8 mouse cellular contexts compared by ENCODE assay signal in genomic region chr8:10043842-10044510, GRCm38 (mm10). TPM values are rescaled to one million over a fixed set of nuclear protein-coding genes. Genes with fewer than 3 reads are reported as not detected.
DNase-seq lines count a peak whose midpoint lies in the region; ATAC-seq and TF ChIP-seq lines count a peak whose summit lies in the region.

No protein-coding gene starts in this region.

- TF ChIP-seq POLR2A in cerebellum, adult 2 months (IDR thresholded peaks at IDR 0.05; ENCODE audit: borderline replicate concordance, insufficient read depth, low read length): no peak
- no peak for TF ChIP-seq POLR2A in lung, adult 2 months (IDR thresholded peaks at IDR 0.05; ENCODE audit: borderline replicate concordance, extremely low read depth, low read depth, low read length)

- no peak overlapping the region for H3K27ac ChIP-seq in hindbrain, embryonic 10.5 days
- no peak overlapping the region for H3K27ac ChIP-seq in hindbrain, embryonic 12.5 days
- H3K27ac ChIP-seq in cerebellum, adult 2 months (ENCODE audit: insufficient read depth, low read length): no peak overlapping the region
- H3K27ac ChIP-seq in hindbrain, embryonic 14.5 days: no peak overlapping the region

- no peaks in the 10 kb centered on the region for H3K9me3 ChIP-seq in hindbrain, embryonic 10.5 days
- H3K9me3 ChIP-seq in hindbrain, embryonic 12.5 days (replicated peaks): no peaks in the 10 kb centered on the region
- H3K9me3 ChIP-seq in E14TG2a.4 (ENCODE audit: low read length): no peaks in the 10 kb centered on the region
- H3K9me3 ChIP-seq in hindbrain, embryonic 14.5 days (ENCODE audit: control insufficient read depth, low read length): no peaks in the 10 kb centered on the region

- ATAC-seq in hindbrain, embryonic 12.5 days (ENCODE audit: low FRiP score): no peak
- ATAC-seq in hindbrain, embryonic 14.5 days (ENCODE audit: low FRiP score): peak; percentile 51

- peak; percentile 5 for DNase-seq in hindbrain, embryonic 10.5 days (ENCODE audit: low spot score)
- peak; percentile 27 to 32 for DNase-seq in cerebellum, adult 2 months
- DNase-seq in hindbrain, embryonic 14.5 days (ENCODE audit: low spot score): peak; percentile 82
- DNase-seq in lung, adult 2 months: peak; percentile 20
- peak; percentile 31 for DNase-seq in right cerebral cortex, postnatal 25 days
- DNase-seq in gastrocnemius, postnatal 25 days: no peak

- TF ChIP-seq CTCF in E14TG2a.4 (conservative IDR thresholded peaks at IDR 0.05; ENCODE audit: low read length): peak; percentile 48
- peak; percentile 59; the same call in 1 of the 2 replicates for TF ChIP-seq CTCF in cerebellum, adult 2 months (IDR thresholded peaks at IDR 0.05; ENCODE audit: borderline replicate concordance, insufficient read depth, low read depth, low read length)
- 0 out of 2 replicates have a peak, but pooled peaks have one; percentile 30 for TF ChIP-seq CTCF in lung, adult 2 months (IDR thresholded peaks at IDR 0.05; ENCODE audit: insufficient read depth, low read length)

- H3K9ac ChIP-seq in hindbrain, embryonic 12.5 days: no peak overlapping the region
- H3K9ac ChIP-seq in hindbrain, embryonic 14.5 days: no peak overlapping the region

- no peak overlapping the region for H3K4me2 ChIP-seq in hindbrain, embryonic 12.5 days (replicated peaks)
- no peak overlapping the region for H3K4me2 ChIP-seq in hindbrain, embryonic 14.5 days (replicated peaks)

- H3K36me3 ChIP-seq in hindbrain, embryonic 10.5 days: no peaks in the 10 kb centered on the region
- no peaks in the 10 kb centered on the region for H3K36me3 ChIP-seq in hindbrain, embryonic 12.5 days
- H3K36me3 ChIP-seq in E14TG2a.4 (ENCODE audit: insufficient read depth, low read length): no peaks in the 10 kb centered on the region
- no peaks in the 10 kb centered on the region for H3K36me3 ChIP-seq in hindbrain, embryonic 14.5 days (replicated peaks; ENCODE audit: control insufficient read depth, insufficient read depth)

- 59% methylated on average over 13 of the region's 13 CpGs for WGBS in hindbrain, embryonic 10.5 days
- 54% methylated on average over 13 of the region's 13 CpGs for WGBS in hindbrain, embryonic 12.5 days
- 38% methylated on average over 13 of the region's 13 CpGs for WGBS in cerebellum, adult 2 months
- WGBS in hindbrain, embryonic 14.5 days: 52% methylated on average over 13 of the region's 13 CpGs
- 49% methylated on average over 13 of the region's 13 CpGs for WGBS in lung, adult 2 months

- no peaks in the 10 kb centered on the region for H3K4me1 ChIP-seq in hindbrain, embryonic 10.5 days (replicated peaks)
- no peaks in the 10 kb centered on the region for H3K4me1 ChIP-seq in hindbrain, embryonic 12.5 days
- H3K4me1 ChIP-seq in E14TG2a.4 (replicated peaks; ENCODE audit: low read depth, low read length): no peaks in the 10 kb centered on the region
- no peaks in the 10 kb centered on the region for H3K4me1 ChIP-seq in cerebellum, adult 2 months (ENCODE audit: control insufficient read depth, insufficient read depth, low read length)
- no peaks in the 10 kb centered on the region for H3K4me1 ChIP-seq in hindbrain, embryonic 14.5 days (replicated peaks; ENCODE audit: control insufficient read depth, insufficient read depth, low read length)
- H3K4me1 ChIP-seq in lung, adult 2 months (ENCODE audit: control insufficient read depth, insufficient read depth, low read length): no peaks in the 10 kb centered on the region

- no peaks in the 10 kb centered on the region for H3K27me3 ChIP-seq in hindbrain, embryonic 10.5 days (ENCODE audit: insufficient read depth, poor library complexity, severe bottlenecking)
- H3K27me3 ChIP-seq in hindbrain, embryonic 12.5 days: peaks cover 3% of the 10 kb centered on the region; the same call in 1 of the 2 replicates
- no peaks in the 10 kb centered on the region for H3K27me3 ChIP-seq in E14TG2a.4 (ENCODE audit: insufficient read depth, low read length)
- H3K27me3 ChIP-seq in cerebellum, adult 2 months (ENCODE audit: control insufficient read depth, insufficient read depth, low read length): no peaks in the 10 kb centered on the region
- no peaks in the 10 kb centered on the region for H3K27me3 ChIP-seq in hindbrain, embryonic 14.5 days (ENCODE audit: control insufficient read depth, insufficient read depth, low read length)

- no peak overlapping the region for H3K4me3 ChIP-seq in hindbrain, embryonic 10.5 days
- no peak overlapping the region for H3K4me3 ChIP-seq in hindbrain, embryonic 12.5 days
- no peak overlapping the region for H3K4me3 ChIP-seq in E14TG2a.4 (replicated peaks; ENCODE audit: low read length)
- H3K4me3 ChIP-seq in cerebellum, adult 2 months (replicated peaks; ENCODE audit: insufficient read depth, low read depth, low read length): no peak overlapping the region
- H3K4me3 ChIP-seq in hindbrain, embryonic 14.5 days (replicated peaks; ENCODE audit: low read length): no peak overlapping the region
- H3K4me3 ChIP-seq in lung, adult 2 months (replicated peaks; ENCODE audit: extremely low read depth, low read depth, low read length): no peak overlapping the region

RNA-seq across cellular contexts. Expression of gene Tnfsf13b, which starts 37.7 kb away (rescaled TPM):
- 0.30 TPM in 1 of 2 replicates, not detected in the other for polyA plus RNA-seq in hindbrain, embryonic 10.5 days (2016; fragmentation: Nextera tagmentation; extraction: Ambion mirVana)
- polyA plus RNA-seq in hindbrain, embryonic 12.5 days (2016; fragmentation: Nextera tagmentation; extraction: Ambion mirVana): 0.08 and 0.09 TPM in 2 replicates
- polyA plus RNA-seq in cerebellum, adult 2 months (2012; rRNA removed): 3.0 and 4.4 TPM in 2 replicates
- 0.46 and 0.65 TPM in 2 replicates for polyA plus RNA-seq in hindbrain, embryonic 14.5 days (2014; fragmentation: Nextera tagmentation; extraction: Ambion mirVana)
- 24.6 and 25.0 TPM in 2 replicates for polyA plus RNA-seq in lung, adult 2 months (2012; rRNA removed)
- under 1 TPM; 0.92 to 0.99 TPM for total RNA-seq in gastrocnemius, postnatal 25 days (2021)
